Mouse (Mus musculus) CD4-positive helper T cell, adult 2 months (primary cell): ENCODE measurements around the gene Zfp36l2.
"Not testable (repeated sequence)": the region's sequence is repeated elsewhere in the genome, so short reads cannot be mapped to it uniquely, and the experiment has no call there.

Experiments used
- DNase-seq: peaks from one replicate; pipeline ENCODE4 v3.0.0-alpha.2; 2012; ENCODE audit warnings: low read depth, missing footprints, low spot score

The Zfp36l2 gene

GRCm38 (mm10) chr17:84187727-84188373, at the start of gene Zfp36l2:
Gene Zfp36l2, minus strand, starts transcription at chr17:84187947.
- peak; percentile 96 for DNase-seq

GRCm38 (mm10) chr17:84236781-84237557, 49.2 kb upstream of the Zfp36l2 start:
- no peak for DNase-seq

GRCm38 (mm10) chr17:84235399-84235928, 47.7 kb upstream of the Zfp36l2 start:
- no peak for DNase-seq

- DNase-seq: not testable (repeated sequence)
Measured at GRCm38 (mm10) chr17:84234785-84235184, 47.0 kb upstream of the Zfp36l2 start.

- no peak for DNase-seq
Measured at GRCm38 (mm10) chr17:84233758-84234157, 46.0 kb upstream of the Zfp36l2 start.

- DNase-seq: peak; percentile 51
Measured at GRCm38 (mm10) chr17:84231361-84231760, 43.6 kb upstream of the Zfp36l2 start.

GRCm38 (mm10) chr17:84228223-84228622, 40.5 kb upstream of the Zfp36l2 start:
- no peak for DNase-seq

- DNase-seq: no peak
Measured at GRCm38 (mm10) chr17:84226681-84227080, 38.9 kb upstream of the Zfp36l2 start.

GRCm38 (mm10) chr17:84226231-84226630, 38.5 kb upstream of the Zfp36l2 start:
- peak; percentile 32 for DNase-seq

- DNase-seq: no peak
Measured at GRCm38 (mm10) chr17:84224217-84224887, 36.6 kb upstream of the Zfp36l2 start.

- not testable (repeated sequence) for DNase-seq
Measured at GRCm38 (mm10) chr17:84218841-84219240, 31.1 kb upstream of the Zfp36l2 start.

GRCm38 (mm10) chr17:84217696-84218095, 29.9 kb upstream of the Zfp36l2 start:
- DNase-seq: no peak

- no peak for DNase-seq
Measured at GRCm38 (mm10) chr17:84215264-84215960, 27.7 kb upstream of the Zfp36l2 start.

GRCm38 (mm10) chr17:84213464-84213863, 25.7 kb upstream of the Zfp36l2 start:
- DNase-seq: no peak

- no peak for DNase-seq
Measured at GRCm38 (mm10) chr17:84207611-84208010, 19.9 kb upstream of the Zfp36l2 start.

- DNase-seq: no peak
Measured at GRCm38 (mm10) chr17:84206239-84206638, 18.5 kb upstream of the Zfp36l2 start.

GRCm38 (mm10) chr17:84204962-84205361, 17.2 kb upstream of the Zfp36l2 start:
- no peak for DNase-seq

GRCm38 (mm10) chr17:84203340-84203739, 15.6 kb upstream of the Zfp36l2 start:
- no peak for DNase-seq

GRCm38 (mm10) chr17:84201183-84201582, 13.4 kb upstream of the Zfp36l2 start:
- DNase-seq: no peak

GRCm38 (mm10) chr17:84197912-84198344, 10.2 kb upstream of the Zfp36l2 start:
- DNase-seq: no peak

GRCm38 (mm10) chr17:84196329-84196728, 8.6 kb upstream of the Zfp36l2 start:
- DNase-seq: no peak
